In genomic region chr9:46423184-46423967, GRCm38 (mm10) we compare ENCODE assay signal across 13 mouse cellular contexts.
A peak's percentile ranks its signal among the peaks of the same experiment; 100 is the strongest.
DNase-seq lines count a peak whose midpoint lies in the region; ATAC-seq and TF ChIP-seq lines count a peak whose summit lies in the region.
"Had no signal": no experiment of that assay in that cellular context is flagged by ENCODE, and none has a peak within 500 bp of the region (broad histone marks: within the 10 kb centered on the region; RNA-seq: fewer than 3 reads in every experiment).

No protein-coding gene starts in this region.

- H3K27ac ChIP-seq in hindbrain, embryonic 13.5 days: peak overlapping the region; percentile 50; the same call in 1 of the 2 replicates
- no peak overlapping the region for H3K27ac ChIP-seq in forebrain, embryonic 15.5 days (replicated peaks)
- H3K27ac ChIP-seq in forebrain, embryonic 16.5 days (ENCODE audit: low read length): no peak overlapping the region
- H3K27ac ChIP-seq: forebrain, embryonic 13.5 days; limb, embryonic 10.5 days had no signal

- no peaks in the 10 kb centered on the region for H3K79me3 ChIP-seq in C2C12 (ENCODE audit: low read depth)

- WGBS in hindbrain, embryonic 13.5 days: 57% methylated on average over 12 of the region's 12 CpGs
- WGBS in forebrain, embryonic 15.5 days: 83% methylated on average over 12 of the region's 12 CpGs
- 76% methylated on average over 12 of the region's 12 CpGs for WGBS in forebrain, embryonic 16.5 days

- no peaks in the 10 kb centered on the region for H3K9me3 ChIP-seq in hindbrain, embryonic 13.5 days
- no peaks in the 10 kb centered on the region for H3K9me3 ChIP-seq in forebrain, embryonic 15.5 days
- no peaks in the 10 kb centered on the region for H3K9me3 ChIP-seq in forebrain, embryonic 16.5 days (ENCODE audit: control insufficient read depth, low read length)
- H3K9me3 ChIP-seq: forebrain, embryonic 13.5 days; limb, embryonic 10.5 days had no signal

- H3K9ac ChIP-seq in hindbrain, embryonic 13.5 days: no peak overlapping the region
- no peak overlapping the region for H3K9ac ChIP-seq in forebrain, embryonic 15.5 days (replicated peaks)
- no peak overlapping the region for H3K9ac ChIP-seq in forebrain, embryonic 16.5 days (replicated peaks; ENCODE audit: low read depth, low read length)
- H3K9ac ChIP-seq: forebrain, embryonic 13.5 days had no signal

- H3K4me1 ChIP-seq in hindbrain, embryonic 13.5 days (replicated peaks): peaks cover 29% of the 10 kb centered on the region
- H3K4me1 ChIP-seq in forebrain, embryonic 15.5 days: no peaks in the 10 kb centered on the region
- no peaks in the 10 kb centered on the region for H3K4me1 ChIP-seq in forebrain, embryonic 16.5 days (replicated peaks; ENCODE audit: control insufficient read depth, insufficient read depth, low read length)
- H3K4me1 ChIP-seq: forebrain, embryonic 13.5 days had no signal

- H3K79me2 ChIP-seq in C2C12 (ENCODE audit: control insufficient read depth, insufficient read depth): no peaks in the 10 kb centered on the region

- H3ac ChIP-seq in C2C12 (ENCODE audit: control insufficient read depth, insufficient read length, low read depth): no peak overlapping the region

- TF ChIP-seq CTCF in C2C12 (IDR thresholded peaks at IDR 0.05; ENCODE audit: control insufficient read depth, insufficient read depth, insufficient read length): no peak

- no peak overlapping the region for H3K4me3 ChIP-seq in C2C12 (ENCODE audit: insufficient read depth, poor library complexity, severe bottlenecking)
- no peak overlapping the region for H3K4me3 ChIP-seq in hindbrain, embryonic 13.5 days
- no peak overlapping the region for H3K4me3 ChIP-seq in forebrain, embryonic 15.5 days
- no peak overlapping the region for H3K4me3 ChIP-seq in forebrain, embryonic 16.5 days (replicated peaks; ENCODE audit: low read length)
- H3K4me3 ChIP-seq: forebrain, embryonic 13.5 days; limb, embryonic 10.5 days had no signal

- DNase-seq in adrenal gland, adult 2 months: peak; percentile 38
- no peak for DNase-seq in adrenal gland, postnatal 25 days
- DNase-seq in adipocyte (ENCODE audit: low spot score): peak; percentile 4
- no peak for DNase-seq in right cerebral cortex, adult 18-20 months
- DNase-seq: gastrocnemius, postnatal 10 days; lung, adult 18-20 months had no signal

- peaks cover 3% of the 10 kb centered on the region for H3K27me3 ChIP-seq in C2C12 (ENCODE audit: control insufficient read depth, insufficient read depth, insufficient read length)
- H3K27me3 ChIP-seq in hindbrain, embryonic 13.5 days: peaks cover 22% of the 10 kb centered on the region; the same call in 1 of the 2 replicates
- H3K27me3 ChIP-seq in forebrain, embryonic 15.5 days: no peaks in the 10 kb centered on the region
- H3K27me3 ChIP-seq in forebrain, embryonic 16.5 days (replicated peaks; ENCODE audit: control insufficient read depth, insufficient read depth, low read length): no peaks in the 10 kb centered on the region

- H3K36me3 ChIP-seq in C2C12 (ENCODE audit: control insufficient read depth, insufficient read depth): no peaks in the 10 kb centered on the region
- no peaks in the 10 kb centered on the region for H3K36me3 ChIP-seq in hindbrain, embryonic 13.5 days
- no peaks in the 10 kb centered on the region for H3K36me3 ChIP-seq in forebrain, embryonic 15.5 days
- no peaks in the 10 kb centered on the region for H3K36me3 ChIP-seq in forebrain, embryonic 16.5 days (ENCODE audit: control insufficient read depth, insufficient read depth)
- H3K36me3 ChIP-seq: limb, embryonic 10.5 days had no signal

- peak; percentile 75 for ATAC-seq in hindbrain, embryonic 13.5 days (ENCODE audit: low FRiP score)
- no peak for ATAC-seq in forebrain, embryonic 15.5 days (replicated peaks)
- ATAC-seq in forebrain, embryonic 16.5 days: no peak
- ATAC-seq: forebrain, embryonic 13.5 days had no signal

- H3K4me2 ChIP-seq in hindbrain, embryonic 13.5 days: no peak overlapping the region
- no peak overlapping the region for H3K4me2 ChIP-seq in forebrain, embryonic 15.5 days (replicated peaks)
- no peak overlapping the region for H3K4me2 ChIP-seq in forebrain, embryonic 16.5 days (ENCODE audit: low read length)
- H3K4me2 ChIP-seq: forebrain, embryonic 13.5 days; heart, embryonic 11.5 days had no signal

TF ChIP-seq in C2C12, 6 proteins besides CTCF, POLR2A, EP300 and RAD21:
- TF ChIP-seq FOSL1 (IDR thresholded peaks at IDR 0.05; ENCODE audit: insufficient read depth, low read length, poor library complexity, severe bottlenecking) (peak; percentile 9), MYOG (IDR thresholded peaks at IDR 0.05; ENCODE audit: control insufficient read depth, extremely low read depth, insufficient read length) (no peak)
TF ChIP-seq in C2C12: peak in this region for 1.

Comparison
In these comparisons a context has a peak if more than half of its experiments do, and no peak if none do; other contexts are left out.
1. DNase-seq: peak in adrenal gland, adult 2 months (single experiment) and adipocyte (single experiment); none in adrenal gland, postnatal 25 days (single experiment) and right cerebral cortex, adult 18-20 months (single experiment).